Comparison of ENCODE assay signal across 24 mouse cellular contexts in the genomic region with DNA sequence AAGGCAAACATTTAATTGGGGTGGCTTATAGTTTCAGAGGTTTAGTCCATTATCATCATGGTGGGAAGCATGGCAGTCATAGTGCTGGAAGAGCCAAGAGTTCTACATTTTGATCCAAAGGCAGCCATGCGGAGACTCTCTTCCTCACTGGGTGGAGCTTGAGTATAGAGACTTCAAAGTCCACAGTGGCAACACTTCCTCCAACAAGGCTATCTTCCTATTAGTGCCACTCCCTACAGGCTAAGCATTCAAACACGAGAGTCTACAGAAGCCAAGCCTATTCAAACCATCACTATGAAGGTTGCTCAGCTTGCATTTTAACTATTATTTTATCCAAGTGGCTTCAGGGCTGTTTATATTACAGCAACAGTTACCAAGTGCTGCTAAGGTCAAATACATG.
DNase-seq lines count a peak whose midpoint lies in the region; ATAC-seq and TF ChIP-seq lines count a peak whose summit lies in the region.
"Had no signal": no experiment of that assay in that cellular context is flagged by ENCODE, and none has a peak within 500 bp of the region (broad histone marks: within the 10 kb centered on the region; RNA-seq: fewer than 3 reads in every experiment).

No protein-coding gene starts in this region.

- H3K4me1 ChIP-seq in kidney, adult 2 months (ENCODE audit: control insufficient read depth, insufficient read depth, low read length): no peaks in the 10 kb centered on the region
- no peaks in the 10 kb centered on the region for H3K4me1 ChIP-seq in intestine, embryonic 15.5 days (replicated peaks)
- no peaks in the 10 kb centered on the region for H3K4me1 ChIP-seq in intestine, embryonic 16.5 days (ENCODE audit: control insufficient read depth, insufficient read depth, low read length)
- H3K4me1 ChIP-seq: embryonic facial prominence, embryonic 13.5 days; embryonic facial prominence, embryonic 15.5 days; forebrain, embryonic 10.5 days; forebrain, embryonic 12.5 days had no signal

- H3K4me2 ChIP-seq in intestine, embryonic 15.5 days (replicated peaks): no peak overlapping the region
- no peak overlapping the region for H3K4me2 ChIP-seq in intestine, embryonic 16.5 days (ENCODE audit: low read depth, low read length)
- H3K4me2 ChIP-seq: embryonic facial prominence, embryonic 13.5 days; embryonic facial prominence, embryonic 15.5 days; forebrain, embryonic 12.5 days had no signal

- ATAC-seq in intestine, embryonic 15.5 days: peak; percentile 89
- peak; percentile 89 for ATAC-seq in intestine, embryonic 16.5 days
- no peak for ATAC-seq in activated CD4-positive, CD25-positive, alpha-beta regulatory T cell, adult 4 months
- ATAC-seq: forebrain, embryonic 14.5 days; forebrain, embryonic 16.5 days had no signal

- H3K9ac ChIP-seq in intestine, embryonic 15.5 days: no peak overlapping the region
- H3K9ac ChIP-seq in intestine, embryonic 16.5 days (ENCODE audit: low read depth, low read length): no peak overlapping the region
- H3K9ac ChIP-seq: embryonic facial prominence, embryonic 13.5 days; embryonic facial prominence, embryonic 15.5 days; forebrain, embryonic 12.5 days had no signal

- no peaks in the 10 kb centered on the region; the same call in 1 of the 2 replicates for H3K36me3 ChIP-seq in kidney, adult 2 months (ENCODE audit: control insufficient read depth, insufficient read depth, low read length)
- H3K36me3 ChIP-seq in intestine, embryonic 15.5 days: 0 out of 2 replicates have a peak, but pooled peaks cover 11% of the 10 kb centered on the region
- H3K36me3 ChIP-seq in intestine, embryonic 16.5 days (ENCODE audit: control insufficient read depth, insufficient read depth, low read length): peaks cover 11% of the 10 kb centered on the region; the same call in 1 of the 2 replicates

- no peak overlapping the region for H3K27ac ChIP-seq in kidney, adult 2 months (ENCODE audit: insufficient read depth, low read depth, low read length)
- no peak overlapping the region for H3K27ac ChIP-seq in intestine, embryonic 15.5 days
- no peak overlapping the region for H3K27ac ChIP-seq in intestine, embryonic 16.5 days (ENCODE audit: low read length)
- H3K27ac ChIP-seq: embryonic facial prominence, embryonic 13.5 days; embryonic facial prominence, embryonic 15.5 days; forebrain, embryonic 10.5 days; forebrain, embryonic 12.5 days had no signal

- DNase-seq in kidney, adult 2 months: peak; percentile 39
- no peak for DNase-seq in kidney, adult 11 months
- DNase-seq in large intestine, adult 2 months (ENCODE audit: low read depth, low spot score): peak; percentile 14
- DNase-seq in lung, postnatal 10 days: no peak
- DNase-seq in frontal cortex, postnatal 10 days (ENCODE audit: low spot score in 2 of 2): no peak
- DNase-seq: adrenal gland, adult 8-10 months; adrenal gland, postnatal 25 days; cerebellum, adult 11 months; cerebellum, adult 18-20 months; cerebellum, adult 8-10 months; cerebellum, adult 9-11 months; cerebellum, postnatal 14 days; cerebellum, postnatal 36 days; embryo, embryonic 11 days had no signal

- no peak for TF ChIP-seq CTCF in kidney, adult 2 months (conservative IDR thresholded peaks at IDR 0.05; ENCODE audit: insufficient read depth, insufficient read length, low read depth, low read length)

- no peak overlapping the region for H3K4me3 ChIP-seq in kidney, adult 2 months (ENCODE audit: insufficient read depth, low read depth, low read length)
- H3K4me3 ChIP-seq in intestine, embryonic 15.5 days (replicated peaks): no peak overlapping the region
- H3K4me3 ChIP-seq in intestine, embryonic 16.5 days (ENCODE audit: low read length): no peak overlapping the region
- H3K4me3 ChIP-seq: embryonic facial prominence, embryonic 13.5 days; embryonic facial prominence, embryonic 15.5 days; erythroblast, embryonic 14.5 days; forebrain, embryonic 10.5 days; forebrain, embryonic 12.5 days had no signal

- 62% methylated on average over 2 of the region's 2 CpGs for WGBS in kidney, adult 2 months
- 75% methylated on average over 2 of the region's 2 CpGs for WGBS in intestine, embryonic 15.5 days
- 68% methylated on average over 2 of the region's 2 CpGs for WGBS in intestine, embryonic 16.5 days
- WGBS in large intestine, adult 2 months: 44% methylated on average over 2 of the region's 2 CpGs

- no peaks in the 10 kb centered on the region for H3K9me3 ChIP-seq in intestine, embryonic 15.5 days
- no peaks in the 10 kb centered on the region for H3K9me3 ChIP-seq in intestine, embryonic 16.5 days (ENCODE audit: control insufficient read depth, low read length)
- H3K9me3 ChIP-seq: embryonic facial prominence, embryonic 13.5 days; embryonic facial prominence, embryonic 15.5 days; forebrain, embryonic 10.5 days; forebrain, embryonic 12.5 days had no signal

- H3K27me3 ChIP-seq in kidney, adult 2 months (replicated peaks; ENCODE audit: control insufficient read depth, insufficient read depth, low read length): no peaks in the 10 kb centered on the region
- H3K27me3 ChIP-seq in intestine, embryonic 15.5 days (replicated peaks): no peaks in the 10 kb centered on the region
- H3K27me3 ChIP-seq in intestine, embryonic 16.5 days (replicated peaks; ENCODE audit: control insufficient read depth, insufficient read depth, low read length): no peaks in the 10 kb centered on the region
- H3K27me3 ChIP-seq: embryonic facial prominence, embryonic 13.5 days; embryonic facial prominence, embryonic 15.5 days; forebrain, embryonic 12.5 days had no signal

- TF ChIP-seq POLR2A in kidney, adult 2 months (IDR thresholded peaks at IDR 0.05; ENCODE audit: low read depth, low read length): no peak

Comparison
In these comparisons a context has a peak if more than half of its experiments do, and no peak if none do; other contexts are left out.
1. DNase-seq: peak in kidney, adult 2 months (single experiment) and large intestine, adult 2 months (single experiment); none in kidney, adult 11 months (single experiment), lung, postnatal 10 days (single experiment) and frontal cortex, postnatal 10 days (0 of 2).